Mouse (Mus musculus): ENCODE data around the gene Asf1a. TPM values are rescaled to one million over a fixed set of nuclear protein-coding genes. Genes with fewer than 3 reads are reported as not detected.
A peak's percentile ranks its signal among the peaks of the same experiment; 100 is the strongest.

Gene Asf1a
- 43.8 and 62.0 TPM in 2 replicates for polyA plus RNA-seq (2012; rRNA removed)

- peak; percentile 99 for DNase-seq (ENCODE audit: low read depth)
- TF ChIP-seq POLR2A (IDR thresholded peaks at IDR 0.05; ENCODE audit: borderline replicate concordance, extremely low read depth, insufficient read depth, insufficient read length, poor library complexity, severe bottlenecking) (peak; percentile 45; the same call in 1 of the 2 replicates), CTCF (IDR thresholded peaks at IDR 0.05; ENCODE audit: borderline replicate concordance, extremely low read depth, insufficient read depth, insufficient read length) (peak; percentile 61; the same call in 1 of the 2 replicates)
Observed at GRCm38 (mm10) chr10:53596677-53597120, at the start of gene Asf1a. Gene Asf1a, plus strand, starts transcription at chr10:53596757.

GRCm38 (mm10) chr10:53562001-53562400 is 34.6 kb upstream of the Asf1a start:
- TF ChIP-seq POLR2A (IDR thresholded peaks at IDR 0.05; ENCODE audit: borderline replicate concordance, extremely low read depth, insufficient read depth, insufficient read length, poor library complexity, severe bottlenecking) (no peak), CTCF (IDR thresholded peaks at IDR 0.05; ENCODE audit: borderline replicate concordance, extremely low read depth, insufficient read depth, insufficient read length) (no peak)

DNA sequence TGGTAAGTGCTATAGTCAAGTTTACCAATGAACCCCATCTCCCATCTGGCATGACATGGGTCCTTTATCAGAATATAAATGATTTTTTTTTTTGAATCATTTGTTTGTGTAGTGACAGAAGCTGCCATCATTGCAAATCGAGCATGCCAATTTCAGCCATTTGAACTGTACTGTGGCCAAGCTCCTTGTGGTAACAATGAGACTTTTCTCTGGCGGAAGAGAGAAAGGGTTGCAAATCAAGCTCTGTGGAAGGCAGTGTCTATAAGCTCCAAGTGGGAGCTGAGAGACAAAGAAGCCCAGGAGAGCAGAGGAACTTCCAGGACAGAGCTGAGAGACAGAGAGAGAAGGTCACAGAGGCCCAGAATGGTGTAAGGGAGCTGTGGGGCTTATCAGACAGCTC is 31.0 kb upstream of the Asf1a start:
- no peak for DNase-seq (ENCODE audit: low read depth)
- TF ChIP-seq POLR2A (IDR thresholded peaks at IDR 0.05; ENCODE audit: borderline replicate concordance, extremely low read depth, insufficient read depth, insufficient read length, poor library complexity, severe bottlenecking) (no peak), CTCF (IDR thresholded peaks at IDR 0.05; ENCODE audit: borderline replicate concordance, extremely low read depth, insufficient read depth, insufficient read length) (no peak)

More at GRCm38 (mm10) chr10:53562001-53562400, 34.6 kb upstream of the Asf1a start:
- no peak for DNase-seq (ENCODE audit: low read depth)

GRCm38 (mm10) chr10:53568531-53568930 is 28.0 kb upstream of the Asf1a start:
- peak; percentile 31 for DNase-seq (ENCODE audit: low read depth)
- TF ChIP-seq POLR2A (IDR thresholded peaks at IDR 0.05; ENCODE audit: borderline replicate concordance, extremely low read depth, insufficient read depth, insufficient read length, poor library complexity, severe bottlenecking) (no peak), CTCF (IDR thresholded peaks at IDR 0.05; ENCODE audit: borderline replicate concordance, extremely low read depth, insufficient read depth, insufficient read length) (no peak)

- peak; percentile 39 for DNase-seq (ENCODE audit: low read depth)
- no peak for TF ChIP-seq POLR2A (IDR thresholded peaks at IDR 0.05; ENCODE audit: borderline replicate concordance, extremely low read depth, insufficient read depth, insufficient read length, poor library complexity, severe bottlenecking)
- no peak for TF ChIP-seq CTCF (IDR thresholded peaks at IDR 0.05; ENCODE audit: borderline replicate concordance, extremely low read depth, insufficient read depth, insufficient read length)
Observed at GRCm38 (mm10) chr10:53580137-53580536, 16.4 kb upstream of the Asf1a start.

GRCm38 (mm10) chr10:53580621-53581081 is 15.9 kb upstream of the Asf1a start:
- TF ChIP-seq POLR2A (IDR thresholded peaks at IDR 0.05; ENCODE audit: borderline replicate concordance, extremely low read depth, insufficient read depth, insufficient read length, poor library complexity, severe bottlenecking) = no peak
- no peak for TF ChIP-seq CTCF (IDR thresholded peaks at IDR 0.05; ENCODE audit: borderline replicate concordance, extremely low read depth, insufficient read depth, insufficient read length)
- DNase-seq (ENCODE audit: low read depth) = peak; percentile 88

DNA sequence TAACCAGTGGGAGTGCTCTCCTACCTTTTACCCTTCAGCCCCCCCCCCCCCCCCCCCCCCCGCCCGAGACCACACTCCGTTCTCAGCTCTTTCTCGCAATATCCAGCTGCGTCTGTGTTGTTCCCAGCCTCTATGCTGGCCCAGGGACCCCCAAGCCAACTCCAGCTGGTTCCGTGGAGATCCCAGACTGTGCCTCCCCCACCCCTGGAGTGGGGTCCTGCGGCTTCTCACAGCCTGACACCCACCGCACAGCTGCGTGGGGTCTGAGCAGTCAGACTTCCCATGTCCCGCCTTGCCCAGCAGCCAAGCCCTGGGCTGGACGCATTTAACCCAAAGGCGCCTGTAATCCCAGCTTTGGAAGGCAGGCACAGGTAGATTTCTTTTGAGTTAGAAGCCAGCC is 15.5 kb upstream of the Asf1a start:
- TF ChIP-seq POLR2A (IDR thresholded peaks at IDR 0.05; ENCODE audit: borderline replicate concordance, extremely low read depth, insufficient read depth, insufficient read length, poor library complexity, severe bottlenecking) (no peak), CTCF (IDR thresholded peaks at IDR 0.05; ENCODE audit: borderline replicate concordance, extremely low read depth, insufficient read depth, insufficient read length) (no peak)
- no peak for DNase-seq (ENCODE audit: low read depth)

- no peak for TF ChIP-seq POLR2A (IDR thresholded peaks at IDR 0.05; ENCODE audit: borderline replicate concordance, extremely low read depth, insufficient read depth, insufficient read length, poor library complexity, severe bottlenecking)
- no peak for TF ChIP-seq CTCF (IDR thresholded peaks at IDR 0.05; ENCODE audit: borderline replicate concordance, extremely low read depth, insufficient read depth, insufficient read length)
- DNase-seq (ENCODE audit: low read depth) = no peak
Observed at GRCm38 (mm10) chr10:53585777-53586176, 10.8 kb upstream of the Asf1a start.

- TF ChIP-seq POLR2A (IDR thresholded peaks at IDR 0.05; ENCODE audit: borderline replicate concordance, extremely low read depth, insufficient read depth, insufficient read length, poor library complexity, severe bottlenecking) (peak; percentile 67; the same call in 1 of the 2 replicates), CTCF (IDR thresholded peaks at IDR 0.05; ENCODE audit: borderline replicate concordance, extremely low read depth, insufficient read depth, insufficient read length) (no peak)
- peak; percentile 31 for DNase-seq (ENCODE audit: low read depth)
Observed at GRCm38 (mm10) chr10:53595744-53596676, 547 bp upstream of the Asf1a start.

DNA sequence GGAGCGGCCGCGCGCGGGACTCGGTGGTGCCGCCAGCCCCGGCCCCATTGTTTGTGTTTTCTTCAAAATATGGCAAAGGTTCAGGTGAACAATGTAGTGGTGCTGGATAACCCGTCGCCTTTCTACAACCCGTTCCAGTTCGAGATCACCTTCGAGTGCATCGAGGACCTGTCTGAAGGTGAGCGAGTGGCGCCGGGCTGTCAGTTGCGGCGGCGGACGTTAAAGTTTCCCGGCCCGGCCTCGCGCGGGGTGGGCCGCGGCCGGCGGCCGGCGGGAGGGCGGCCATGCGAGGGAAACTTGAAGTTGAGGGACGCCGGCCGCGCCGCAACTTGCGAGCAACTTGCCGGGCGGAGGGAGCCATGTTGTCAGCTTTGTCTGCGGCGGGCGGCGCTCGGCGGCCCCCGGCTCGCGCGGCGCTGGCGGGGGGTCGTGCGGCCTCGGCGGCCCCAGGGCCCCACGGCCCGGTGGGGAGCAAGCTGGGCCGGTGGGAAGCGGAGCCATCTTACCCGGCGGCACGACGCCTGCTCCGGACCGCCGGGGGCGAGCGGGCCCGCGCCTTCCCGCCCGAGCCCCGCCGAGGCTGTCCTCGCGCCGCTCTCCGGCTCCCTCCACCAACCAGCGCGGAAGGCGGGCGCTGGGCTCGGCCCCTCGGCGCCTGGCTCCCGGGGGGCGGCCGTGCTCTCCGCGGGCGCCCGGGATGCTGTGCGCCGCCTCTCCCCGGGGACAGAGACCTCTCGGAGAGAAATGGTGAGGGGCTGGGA is 744 bp downstream of the Asf1a start:
- TF ChIP-seq POLR2A (IDR thresholded peaks at IDR 0.05; ENCODE audit: borderline replicate concordance, extremely low read depth, insufficient read depth, insufficient read length, poor library complexity, severe bottlenecking) (peak; percentile 41; the same call in 1 of the 2 replicates), CTCF (IDR thresholded peaks at IDR 0.05; ENCODE audit: borderline replicate concordance, extremely low read depth, insufficient read depth, insufficient read length) (no peak)
- DNase-seq (ENCODE audit: low read depth) = peak; percentile 46

DNA sequence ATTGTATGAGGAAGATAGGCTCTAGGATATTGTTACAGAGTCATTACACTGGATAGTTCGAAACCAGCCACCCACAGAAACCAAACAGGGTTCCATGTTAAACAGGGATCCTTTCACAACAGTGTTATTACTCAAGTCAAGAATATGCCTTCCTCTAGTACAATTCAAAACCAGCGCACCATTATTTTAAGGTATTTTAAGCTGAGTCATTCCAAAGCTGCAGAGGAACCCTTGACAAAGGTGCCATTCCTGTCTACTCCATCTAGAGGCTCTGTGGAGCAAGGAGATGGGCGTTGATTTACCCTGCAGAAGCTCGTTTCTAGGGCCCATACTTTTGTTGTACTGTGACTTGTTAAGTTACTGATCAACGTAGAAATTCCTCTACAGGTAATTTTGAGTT is 2.3 kb downstream of the Asf1a start:
- peak; percentile 42 for DNase-seq (ENCODE audit: low read depth)
- no peak for TF ChIP-seq POLR2A (IDR thresholded peaks at IDR 0.05; ENCODE audit: borderline replicate concordance, extremely low read depth, insufficient read depth, insufficient read length, poor library complexity, severe bottlenecking)
- no peak for TF ChIP-seq CTCF (IDR thresholded peaks at IDR 0.05; ENCODE audit: borderline replicate concordance, extremely low read depth, insufficient read depth, insufficient read length)

Data from brain, embryonic 14.5 days (tissue).